Mouse (Mus musculus): ENCODE data around the gene Klf11.
"Not testable (repeated sequence)": the region's sequence is repeated elsewhere in the genome, so short reads cannot be mapped to it uniquely, and the experiment has no call there.

The Klf11 gene

GRCm38 (mm10) chr12:24699578-24699977 lies 48.5 kb downstream of the Klf11 start:
- no peak for DNase-seq (ENCODE audit: extremely low read depth, insufficient read length, low spot score)

DNA sequence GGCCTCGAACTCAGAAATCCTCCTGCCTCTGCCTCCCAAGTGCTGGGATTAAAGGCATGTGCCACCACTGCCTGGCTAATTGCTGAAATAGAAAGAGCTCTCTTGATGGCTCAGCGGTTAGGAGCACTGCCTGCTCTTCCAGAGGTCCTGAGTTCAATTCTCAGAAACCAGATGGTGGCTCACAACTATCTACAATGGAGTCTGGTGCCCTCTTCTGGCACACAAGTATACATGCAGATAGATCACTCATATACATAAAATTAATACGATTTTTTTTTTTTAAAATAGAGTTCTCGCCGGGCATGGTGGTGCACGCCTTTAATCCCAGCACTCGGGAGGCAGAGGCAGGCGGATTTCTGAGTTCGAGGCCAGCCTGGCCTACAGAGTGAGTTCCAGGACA lies 50.5 kb downstream of the Klf11 start:
- DNase-seq (ENCODE audit: extremely low read depth, insufficient read length, low spot score) = not testable (repeated sequence)

- no peak for DNase-seq (ENCODE audit: extremely low read depth, insufficient read length, low spot score)
These were observed 51.9 kb downstream of the Klf11 start for GRCm38 (mm10) chr12:24703013-24703412.

DNA sequence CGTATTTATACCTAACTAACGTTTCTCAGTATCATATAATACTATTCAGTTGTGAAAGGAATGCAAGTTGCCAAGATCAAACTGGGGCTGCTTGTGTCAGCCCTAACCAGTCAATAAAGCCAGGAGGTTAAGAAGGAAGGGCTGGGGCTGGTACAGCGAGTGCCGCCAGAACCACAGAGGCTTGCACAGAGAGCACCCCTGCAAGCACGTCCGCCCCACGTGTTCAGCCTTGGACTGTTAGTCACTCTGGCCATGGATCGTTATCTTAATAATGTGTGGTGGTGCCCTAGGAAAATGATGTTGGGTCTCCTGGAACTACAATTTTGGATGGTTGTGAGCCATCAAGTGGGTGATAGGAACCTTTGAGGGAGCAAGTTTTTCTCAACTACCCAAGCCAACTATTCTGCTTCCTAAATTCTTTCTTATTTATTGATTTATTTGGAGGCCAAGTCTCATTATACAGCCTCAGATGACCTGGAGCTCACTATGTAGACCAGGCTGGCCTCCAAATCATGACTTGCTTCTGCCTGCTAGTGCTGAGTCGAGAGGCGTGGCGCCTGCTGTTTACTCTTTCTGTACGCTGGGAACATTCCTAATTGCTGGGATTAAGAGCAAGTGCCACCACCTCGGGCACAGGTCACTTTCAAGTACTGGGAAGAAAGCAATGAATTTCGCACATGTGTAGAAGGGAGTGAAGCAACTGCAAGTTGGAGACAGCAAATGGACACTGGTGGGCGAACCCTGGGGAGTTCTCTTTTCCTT lies 54.6 kb downstream of the Klf11 start:
- DNase-seq (ENCODE audit: extremely low read depth, insufficient read length, low spot score) = no peak

DNA sequence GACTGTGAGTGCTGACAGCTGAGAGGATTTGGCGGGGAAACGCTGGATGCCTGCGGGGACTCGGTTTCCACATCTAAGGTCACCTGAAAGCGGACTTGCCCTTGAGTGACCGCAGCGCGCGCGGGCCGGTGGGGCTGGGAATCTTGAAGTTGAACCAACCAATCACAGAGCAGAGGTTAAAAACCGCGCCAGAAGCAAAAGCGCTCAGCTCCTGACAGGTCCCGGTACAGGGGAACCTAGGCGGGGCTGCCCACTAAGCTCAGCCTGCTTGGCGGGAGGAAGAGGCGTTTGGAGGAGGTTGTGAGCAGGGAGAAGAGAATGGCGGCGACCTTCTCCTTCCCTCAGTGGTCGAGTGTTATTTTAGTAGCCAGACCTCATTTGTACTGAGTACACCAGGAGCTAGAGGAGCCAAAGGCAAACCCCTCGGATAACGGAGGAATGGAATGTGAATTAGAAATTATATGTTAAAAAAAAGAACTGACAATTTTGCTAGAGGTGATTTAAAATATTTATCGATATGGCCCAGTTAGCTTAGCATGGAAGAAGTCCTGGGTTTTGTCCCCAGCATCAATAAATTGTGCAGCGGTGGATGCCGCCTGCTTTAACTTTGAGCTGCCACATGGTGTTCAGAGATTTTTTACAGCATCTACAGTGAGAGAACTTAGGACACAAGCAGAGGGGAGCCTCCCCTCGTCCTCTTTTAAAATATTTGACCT lies 55.8 kb downstream of the Klf11 start:
- peak; percentile 87 for DNase-seq (ENCODE audit: extremely low read depth, insufficient read length, low spot score)

DNA sequence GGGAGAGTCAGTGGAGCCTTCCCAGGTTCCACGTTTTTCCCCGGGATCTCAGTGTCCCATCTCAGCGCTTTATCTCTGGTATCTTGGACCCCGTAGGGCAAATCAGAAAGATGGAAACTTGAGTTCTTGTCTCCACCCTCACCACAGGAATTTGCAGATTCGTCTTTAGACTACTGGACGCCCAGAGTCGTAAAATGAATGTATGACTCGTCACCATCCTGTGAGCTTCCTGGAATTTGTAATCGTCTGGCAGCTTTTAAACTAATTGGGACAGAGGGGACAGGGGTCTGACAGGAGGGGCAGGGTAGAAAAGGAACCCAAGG lies 56.4 kb downstream of the Klf11 start:
- DNase-seq (ENCODE audit: extremely low read depth, insufficient read length, low spot score) = no peak

- DNase-seq (ENCODE audit: extremely low read depth, insufficient read length, low spot score) = peak; percentile 98
These were observed 57.1 kb downstream of the Klf11 start, which contains the start of gene Rrm2 for GRCm38 (mm10) chr12:24707954-24708823. Gene Rrm2 (plus strand): TSS chr12:24708241.

DNA sequence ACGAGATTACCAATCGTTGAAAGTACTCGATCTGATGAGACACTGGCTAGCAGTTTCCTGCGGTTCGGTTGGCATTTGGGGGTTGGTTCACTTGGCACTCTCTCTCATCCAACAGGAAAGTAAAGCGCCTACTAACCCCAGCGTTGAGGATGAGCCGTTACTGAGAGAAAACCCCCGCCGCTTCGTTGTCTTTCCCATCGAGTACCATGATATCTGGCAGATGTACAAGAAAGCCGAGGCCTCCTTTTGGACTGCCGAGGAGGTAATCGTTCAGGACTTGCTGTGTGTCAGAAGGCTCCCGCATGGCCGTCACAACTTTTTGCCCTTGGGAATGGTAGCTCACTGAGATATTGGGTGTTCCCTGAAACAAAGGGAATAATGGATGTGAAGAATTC lies 57.7 kb downstream of the Klf11 start:
- DNase-seq (ENCODE audit: extremely low read depth, insufficient read length, low spot score) = no peak

GRCm38 (mm10) chr12:24709409-24709808 lies 58.3 kb downstream of the Klf11 start:
- no peak for DNase-seq (ENCODE audit: extremely low read depth, insufficient read length, low spot score)

DNA sequence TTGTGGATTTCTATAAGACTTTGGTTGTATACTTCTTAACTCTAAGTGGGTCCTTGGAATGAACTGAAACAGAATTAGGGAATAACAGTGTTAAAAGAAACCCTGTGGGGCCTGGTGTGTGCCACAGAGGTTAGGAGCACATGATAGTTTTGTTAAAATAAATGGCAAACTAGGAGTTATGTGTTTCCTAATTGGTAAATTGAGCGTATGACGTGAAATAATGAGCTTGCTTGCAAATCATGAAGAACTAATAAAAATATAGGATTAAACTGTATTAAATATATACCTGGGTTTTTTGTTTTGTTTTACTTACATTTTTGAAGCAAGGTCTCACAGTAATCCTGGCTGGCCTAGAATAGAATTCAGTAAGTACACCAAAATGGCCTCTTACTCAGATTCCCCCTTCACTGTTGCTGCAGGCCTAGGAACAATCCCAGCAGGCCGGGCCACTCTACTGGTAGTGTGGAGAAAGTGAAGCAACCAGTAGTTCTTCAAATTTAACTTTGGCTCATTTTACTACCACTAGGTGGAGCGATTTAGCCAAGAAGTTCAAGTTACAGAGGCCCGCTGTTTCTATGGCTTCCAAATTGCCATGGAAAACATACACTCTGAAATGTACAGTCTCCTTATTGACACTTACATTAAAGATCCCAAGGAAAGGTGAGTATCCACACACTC lies 58.9 kb downstream of the Klf11 start:
- DNase-seq (ENCODE audit: extremely low read depth, insufficient read length, low spot score) = peak; percentile 61

DNA sequence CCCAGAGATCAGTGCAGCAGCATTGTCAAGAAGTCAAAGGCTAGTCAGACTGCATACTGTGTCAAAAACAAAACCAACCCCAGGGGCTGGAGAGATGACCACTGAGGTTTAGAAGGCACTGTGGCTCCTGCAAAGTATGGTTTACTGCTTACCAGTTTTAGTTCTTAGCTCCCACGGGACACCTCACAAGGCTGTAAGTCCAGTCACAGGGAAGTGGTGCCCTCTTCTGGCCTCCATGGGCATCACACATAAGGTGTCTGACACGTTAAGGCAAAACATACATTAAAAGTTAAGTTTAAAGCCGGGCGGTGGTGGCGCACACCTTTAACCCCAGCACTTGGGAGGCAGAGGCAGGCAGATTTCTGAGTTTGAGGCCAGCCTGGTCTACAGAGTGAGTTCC lies 59.6 kb downstream of the Klf11 start:
- DNase-seq (ENCODE audit: extremely low read depth, insufficient read length, low spot score) = no peak
